ENCODE assay signal across 15 mouse cellular contexts in genomic region chr6:147341042-147341441, GRCm38 (mm10).
"Had no signal": no experiment of that assay in that cellular context is flagged by ENCODE, and none has a peak within 500 bp of the region (broad histone marks: within the 10 kb centered on the region; RNA-seq: fewer than 3 reads in every experiment).

No protein-coding gene starts in this region.

- DNase-seq: kidney, adult 11 months; kidney, adult 8-10 months; kidney, postnatal 10 days; kidney, postnatal 36 days; layer of hippocampus, postnatal 36 days; liver, embryonic 13.5 days; lung, adult 2 months; lung, postnatal 14 days; lung, postnatal 4 days; thymus, adult 18-20 months; thymus, postnatal 36 days had no signal

- H3K9me3 ChIP-seq: kidney, embryonic 15.5 days; liver, embryonic 13.5 days; neural tube, embryonic 12.5 days; neural tube, embryonic 15.5 days had no signal

- H3K4me1 ChIP-seq: kidney, embryonic 15.5 days; liver, embryonic 13.5 days; neural tube, embryonic 12.5 days; neural tube, embryonic 15.5 days had no signal

- H3K9ac ChIP-seq: kidney, embryonic 15.5 days; liver, embryonic 13.5 days; neural tube, embryonic 12.5 days; neural tube, embryonic 15.5 days had no signal

- H3K4me2 ChIP-seq: kidney, embryonic 15.5 days; liver, embryonic 13.5 days; neural tube, embryonic 12.5 days; neural tube, embryonic 15.5 days had no signal

- H3K36me3 ChIP-seq: kidney, embryonic 15.5 days; liver, embryonic 13.5 days; neural tube, embryonic 12.5 days; neural tube, embryonic 15.5 days had no signal

- H3K4me3 ChIP-seq: kidney, embryonic 15.5 days; left cerebral cortex, adult 2 months; liver, embryonic 13.5 days; neural tube, embryonic 12.5 days; neural tube, embryonic 15.5 days had no signal

- H3K27ac ChIP-seq: kidney, embryonic 15.5 days; left cerebral cortex, adult 2 months; liver, embryonic 13.5 days; neural tube, embryonic 12.5 days; neural tube, embryonic 15.5 days had no signal

- H3K27me3 ChIP-seq: kidney, embryonic 15.5 days; liver, embryonic 13.5 days; neural tube, embryonic 12.5 days; neural tube, embryonic 15.5 days had no signal
